Mouse (Mus musculus) heart, embryonic 12.5 days (tissue): ENCODE measurements around the gene Reps1. TPM values are rescaled to one million over a fixed set of nuclear protein-coding genes. Genes with fewer than 3 reads are reported as not detected.

Source experiments
- ATAC-seq: fragments of 200-750 bp; cut with Nextera tagmentation; 2 replicates; pipeline ENCODE4 v1.8.0; 2017; ENCODE audit warnings: moderate TSS enrichment, moderate library complexity; ENCODE audit not compliant: insufficient number of reproducible peaks, low FRiP score
- H3K27ac ChIP-seq: fragments of 300-500 bp; sonication (generic); 2 replicates; pipeline ENCODE4 v1.5.1; 2016; ENCODE audit warnings: mild to moderate bottlenecking, moderate library complexity; ENCODE audit not compliant: poor library complexity, severe bottlenecking
- H3K27me3 ChIP-seq: fragments of 300-500 bp; sonication (generic); replicated peaks from 2 replicates; pipeline ENCODE4 v1.6.1; 2016; ENCODE audit warnings: mild to moderate bottlenecking, moderate library complexity
- H3K36me3 ChIP-seq: fragments of 300-500 bp; sonication (generic); 2 replicates; pipeline ENCODE4 v1.6.1; 2016; ENCODE audit warnings: mild to moderate bottlenecking, moderate library complexity
- H3K4me1 ChIP-seq: fragments of 300-500 bp; sonication (generic); replicated peaks from 2 replicates; pipeline ENCODE4 v1.6.1; 2016; ENCODE audit warnings: mild to moderate bottlenecking
- H3K4me2 ChIP-seq: fragments of 300-500 bp; sonication (generic); 2 replicates; pipeline ENCODE4 v1.6.1; 2016; ENCODE audit warnings: mild to moderate bottlenecking, moderate library complexity
- H3K4me3 ChIP-seq: fragments of 300-500 bp; sonication (generic); 2 replicates; pipeline ENCODE4 v1.5.1; 2016; ENCODE audit warnings: mild to moderate bottlenecking
- H3K9ac ChIP-seq: fragments of 300-500 bp; sonication (generic); 2 replicates; pipeline ENCODE4 v1.6.1; 2016; ENCODE audit warnings: mild to moderate bottlenecking, moderate library complexity
- H3K9me3 ChIP-seq: fragments of 300-500 bp; sonication (generic); replicated peaks from 2 replicates; pipeline ENCODE4 v1.6.1; 2016; ENCODE audit warnings: mild to moderate bottlenecking, moderate library complexity
- WGBS: fragments of 180-500 bp; shearing (Covaris S2); methylation state at CpG from one replicate; pipeline ENCODE4 v1.1.7; 2016; 5-methylcytosine and 5-hydroxymethylcytosine counted together
- polyA plus RNA-seq: library from polyadenylated mRNA; unstranded; fragments of >200 nt; fragmentation: Nextera tagmentation; extraction: Ambion mirVana; gene quantifications from 2 replicates; pipeline ENCODE4 v1.2.1, GENCODE M21; 2016

Gene Reps1
- polyA plus RNA-seq, 1 experiment from 2014 or later, result 20.9 TPM

GRCm38 (mm10) chr10:18142231-18142630 is 86.6 kb downstream of the Reps1 start:
- no peak for ATAC-seq
- WGBS, result 80% methylated on average over 6 of the region's 6 CpGs
- Histone ChIP-seq H3K4me3 (no peak overlapping the region), H3K9ac (no peak overlapping the region), H3K27ac (no peak overlapping the region), H3K9me3 (no peaks in the 10 kb centered on the region), H3K36me3 (no peaks in the 10 kb centered on the region), H3K4me1 (peaks cover 4% of the 10 kb centered on the region; the same call in 1 of the 2 replicates), H3K27me3 (no peaks in the 10 kb centered on the region), H3K4me2 (no peak overlapping the region)

- no peaks in the 10 kb centered on the region for H3K9me3 ChIP-seq
- H3K27ac ChIP-seq, result no peak overlapping the region
- H3K4me3 ChIP-seq, result no peak overlapping the region
- peaks cover 9% of the 10 kb centered on the region; the same call in 1 of the 2 replicates for H3K4me1 ChIP-seq
- no peaks in the 10 kb centered on the region for H3K27me3 ChIP-seq
- no peak for ATAC-seq
- no peak overlapping the region for H3K4me2 ChIP-seq
- 65% methylated on average over 3 of the region's 3 CpGs for WGBS
- H3K36me3 ChIP-seq, result no peaks in the 10 kb centered on the region
- no peak overlapping the region for H3K9ac ChIP-seq
These were observed 91.6 kb downstream of the Reps1 start for GRCm38 (mm10) chr10:18147224-18147623.

DNA sequence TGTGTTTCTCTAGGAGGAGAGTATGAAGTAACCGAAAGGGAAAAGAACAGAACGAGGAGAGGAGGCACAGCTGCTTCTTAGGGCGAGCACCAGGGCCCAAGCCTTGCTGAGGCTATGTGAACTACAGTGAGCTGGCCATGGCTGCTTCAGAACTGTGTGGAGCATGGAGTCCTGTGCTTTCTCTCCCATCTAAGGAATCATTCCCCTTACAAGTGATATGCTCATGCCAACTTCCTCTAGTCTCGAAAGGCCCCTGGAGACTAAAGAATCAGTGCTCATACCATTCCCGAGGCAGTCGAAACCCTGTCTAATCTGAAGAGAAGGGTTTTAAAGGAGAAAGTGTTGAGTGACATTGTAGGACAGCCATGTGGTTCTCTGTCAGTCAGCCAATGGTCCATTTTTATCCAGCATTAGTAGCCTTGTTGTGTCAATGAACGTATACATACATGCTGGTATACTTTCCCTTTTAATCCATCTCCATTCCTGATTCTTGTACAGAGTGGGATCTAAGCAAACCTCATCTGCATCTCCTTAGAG is 106.8 kb downstream of the Reps1 start:
- peaks cover 3% of the 10 kb centered on the region; the same call in 1 of the 2 replicates for H3K9me3 ChIP-seq
- H3K4me3 ChIP-seq, result no peak overlapping the region
- H3K36me3 ChIP-seq, result no peaks in the 10 kb centered on the region
- no peaks in the 10 kb centered on the region for H3K27me3 ChIP-seq
- peaks cover 13% of the 10 kb centered on the region for H3K4me1 ChIP-seq
- H3K9ac ChIP-seq, result no peak overlapping the region
- WGBS, result 36% methylated on average over 7 of the region's 7 CpGs
- no peak for ATAC-seq
- H3K27ac ChIP-seq, result no peak overlapping the region
- H3K4me2 ChIP-seq, result peak overlapping the region; percentile 3; the same call in 1 of the 2 replicates

Other genes with a start within 250 kb of the Reps1 start
- 4.6 and 5.2 TPM in 2 replicates for gene Heca, start 107.8 kb upstream of the Reps1 start, polyA plus RNA-seq
- gene Abracl, start 32.6 kb upstream of the Reps1 start, polyA plus RNA-seq, result 205 and 207 TPM in 2 replicates
- gene Ect2l, start 155.0 kb downstream of the Reps1 start, polyA plus RNA-seq, result 0.37 TPM in 1 of 2 replicates, not detected in the other
- 7.9 and 11.4 TPM in 2 replicates for gene Ccdc28a, start 179.1 kb downstream of the Reps1 start, polyA plus RNA-seq